Mouse (Mus musculus) kidney, embryonic 14.5 days (tissue): ENCODE data around the gene Ube2k. TPM values are rescaled to one million over a fixed set of nuclear protein-coding genes. Genes with fewer than 3 reads are reported as not detected.

ENCODE experiments used
- ATAC-seq: fragments of 200-750 bp; cut with Nextera tagmentation; 2 replicates; pipeline ENCODE4 v1.8.0; 2017; ENCODE audit warnings: moderate number of reproducible peaks, mild to moderate bottlenecking, moderate TSS enrichment, moderate library complexity; ENCODE audit not compliant: low FRiP score, low TSS enrichment
- H3K27ac ChIP-seq: fragments of 300-500 bp; sonication (generic); 2 replicates; pipeline ENCODE4 v1.5.1; 2014; ENCODE audit warnings: low read depth, mild to moderate bottlenecking, low read length, moderate library complexity, mixed read lengths
- H3K27me3 ChIP-seq: fragments of 300-500 bp; sonication (generic); 2 replicates; pipeline ENCODE4 v1.6.1; 2014; ENCODE audit warnings: mild to moderate bottlenecking, low read length; ENCODE audit not compliant: control insufficient read depth, insufficient read depth
- H3K36me3 ChIP-seq: fragments of 300-500 bp; sonication (generic); 2 replicates; pipeline ENCODE4 v1.6.1; 2014; ENCODE audit warnings: low read length, mixed read lengths; ENCODE audit not compliant: control insufficient read depth, insufficient read depth
- H3K4me1 ChIP-seq: fragments of 300-500 bp; sonication (generic); 2 replicates; pipeline ENCODE4 v1.6.1; 2014; ENCODE audit warnings: low read length, mixed read lengths; ENCODE audit not compliant: control insufficient read depth, insufficient read depth
- H3K4me2 ChIP-seq: fragments of 300-500 bp; sonication (generic); replicated peaks from 2 replicates; pipeline ENCODE4 v1.6.1; 2014; ENCODE audit warnings: low read depth, mild to moderate bottlenecking, low read length
- H3K4me3 ChIP-seq: fragments of 300-500 bp; sonication (generic); 2 replicates; pipeline ENCODE4 v1.5.1; 2014; ENCODE audit warnings: mild to moderate bottlenecking, low read length
- H3K9ac ChIP-seq: fragments of 300-500 bp; sonication (generic); 2 replicates; pipeline ENCODE4 v1.6.1; 2014; ENCODE audit warnings: low read depth, mild to moderate bottlenecking, low read length, moderate library complexity
- H3K9me3 ChIP-seq: fragments of 300-500 bp; sonication (generic); 2 replicates; pipeline ENCODE4 v1.6.1; 2016; ENCODE audit warnings: low read length; ENCODE audit not compliant: control insufficient read depth
- WGBS: fragments of 180-500 bp; shearing (Covaris S2); extraction: QIAGEN DNeasy Blood & Tissue Kit; methylation state at CpG from one replicate; pipeline ENCODE4 v1.1.7; 2014; 5-methylcytosine and 5-hydroxymethylcytosine counted together
- polyA plus RNA-seq: library from polyadenylated mRNA; unstranded; fragments of >200 nt; fragmentation: Nextera tagmentation; extraction: Ambion mirVana; gene quantifications from 2 replicates; pipeline ENCODE4 v1.2.1, GENCODE M21; 2014

The Ube2k gene
- polyA plus RNA-seq, 1 experiment from 2014 or later = 154 TPM

DNA sequence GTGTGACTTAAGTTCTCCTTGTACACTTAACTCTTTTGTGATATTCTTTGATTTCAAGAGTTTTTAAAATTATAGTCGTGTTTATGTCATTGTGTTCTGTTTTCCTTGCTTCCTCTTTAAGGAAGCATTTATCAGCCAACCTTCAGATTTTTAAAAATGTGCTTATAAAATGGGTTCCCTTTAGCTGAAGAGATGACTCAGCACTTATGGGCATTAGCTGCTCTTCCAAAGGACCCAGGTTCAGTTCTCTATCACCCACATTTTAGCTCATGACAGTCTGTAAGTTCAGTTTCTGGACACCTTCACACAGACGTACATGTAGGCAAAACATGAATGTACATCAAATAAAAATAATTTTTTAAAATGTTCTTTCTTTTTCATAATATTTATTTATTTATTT is 55.4 kb downstream of the Ube2k start:
- Histone ChIP-seq H3K9ac (no peak overlapping the region), H3K27ac (no peak overlapping the region), H3K9me3 (no peaks in the 10 kb centered on the region), H3K4me3 (no peak overlapping the region), H3K36me3 (peaks cover 35% of the 10 kb centered on the region), H3K4me1 (no peaks in the 10 kb centered on the region), H3K4me2 (no peak overlapping the region), H3K27me3 (no peaks in the 10 kb centered on the region)
- ATAC-seq = no peak
- 90% methylated on average over 2 of the region's 2 CpGs for WGBS

DNA sequence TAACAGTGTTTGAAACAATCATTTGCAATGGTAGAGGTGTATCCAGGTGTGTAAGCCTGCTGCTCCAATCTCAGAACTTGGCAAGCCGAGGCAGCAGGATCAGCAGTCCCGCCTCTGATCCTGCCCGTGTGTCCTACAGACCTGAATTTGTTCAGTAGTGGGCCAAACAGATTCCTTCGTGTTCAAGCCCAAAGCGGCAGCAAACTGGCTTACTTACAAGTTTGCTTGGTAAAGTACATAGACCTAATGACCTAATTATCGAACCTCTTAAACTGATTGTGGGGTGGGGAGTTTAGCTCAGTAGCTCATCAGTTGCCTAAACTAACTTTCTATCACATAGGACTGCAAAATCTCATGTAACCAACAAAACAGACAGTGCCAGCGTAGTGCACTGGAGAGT is 62.6 kb downstream of the Ube2k start:
- Histone ChIP-seq H3K4me2 (no peak overlapping the region), H3K4me1 (no peaks in the 10 kb centered on the region), H3K27ac (no peak overlapping the region), H3K27me3 (no peaks in the 10 kb centered on the region), H3K36me3 (peaks cover 31% of the 10 kb centered on the region), H3K9ac (no peak overlapping the region), H3K4me3 (no peak overlapping the region), H3K9me3 (no peaks in the 10 kb centered on the region)
- 94% methylated on average over 7 of the region's 7 CpGs for WGBS
- ATAC-seq = no peak

DNA sequence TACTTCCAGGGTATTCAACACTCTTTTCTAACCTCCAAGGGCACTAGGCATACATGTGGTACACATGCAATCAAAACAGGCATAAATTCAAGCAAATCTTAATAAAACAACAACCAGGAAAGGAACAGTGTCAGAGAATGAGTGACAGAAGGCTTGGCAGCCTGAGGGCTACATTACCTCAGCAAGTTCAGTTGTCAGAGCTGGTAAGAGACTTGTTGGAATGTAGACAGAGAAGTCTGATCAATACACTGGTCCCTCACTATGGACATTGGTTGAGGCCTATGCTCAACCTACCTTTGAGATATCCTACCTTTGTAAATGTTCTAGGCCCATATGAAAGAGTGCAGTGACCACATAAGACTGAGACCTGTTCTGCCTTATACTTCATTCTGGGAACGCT is 69.8 kb downstream of the Ube2k start:
- Histone ChIP-seq H3K4me2 (no peak overlapping the region), H3K9me3 (no peaks in the 10 kb centered on the region), H3K9ac (no peak overlapping the region), H3K36me3 (peaks cover 27% of the 10 kb centered on the region), H3K27ac (no peak overlapping the region), H3K27me3 (no peaks in the 10 kb centered on the region), H3K4me3 (no peak overlapping the region), H3K4me1 (no peaks in the 10 kb centered on the region)
- no peak for ATAC-seq
- 97% methylated on average over 1 of the region's 1 CpGs for WGBS

DNA sequence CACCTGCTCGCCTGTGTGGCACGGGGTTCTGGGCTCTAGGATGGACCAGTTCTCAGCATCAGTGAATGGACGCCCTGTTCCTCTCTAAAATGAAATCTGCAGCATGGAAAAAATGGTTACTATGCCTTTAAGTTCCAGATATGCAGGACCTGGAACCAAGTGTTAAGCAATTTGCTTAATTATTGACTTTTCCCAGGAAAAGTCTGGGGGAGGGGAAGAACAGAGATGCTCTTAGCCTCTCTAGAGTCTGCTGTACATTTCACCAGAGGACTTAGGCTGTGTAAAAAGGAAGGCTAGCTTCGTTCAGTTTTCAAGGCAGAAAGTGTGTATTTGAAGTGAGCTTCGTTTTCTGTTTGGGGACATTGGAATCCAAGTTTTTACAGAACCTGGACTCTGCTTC is 72.7 kb downstream of the Ube2k start:
- no peaks in the 10 kb centered on the region for H3K27me3 ChIP-seq
- no peak overlapping the region for H3K4me3 ChIP-seq
- no peak overlapping the region for H3K4me2 ChIP-seq
- peaks cover 37% of the 10 kb centered on the region for H3K36me3 ChIP-seq
- ATAC-seq = no peak
- H3K9me3 ChIP-seq = no peaks in the 10 kb centered on the region
- H3K27ac ChIP-seq = no peak overlapping the region
- no peak overlapping the region for H3K9ac ChIP-seq
- 82% methylated on average over 5 of the region's 5 CpGs for WGBS
- H3K4me1 ChIP-seq = no peaks in the 10 kb centered on the region

DNA sequence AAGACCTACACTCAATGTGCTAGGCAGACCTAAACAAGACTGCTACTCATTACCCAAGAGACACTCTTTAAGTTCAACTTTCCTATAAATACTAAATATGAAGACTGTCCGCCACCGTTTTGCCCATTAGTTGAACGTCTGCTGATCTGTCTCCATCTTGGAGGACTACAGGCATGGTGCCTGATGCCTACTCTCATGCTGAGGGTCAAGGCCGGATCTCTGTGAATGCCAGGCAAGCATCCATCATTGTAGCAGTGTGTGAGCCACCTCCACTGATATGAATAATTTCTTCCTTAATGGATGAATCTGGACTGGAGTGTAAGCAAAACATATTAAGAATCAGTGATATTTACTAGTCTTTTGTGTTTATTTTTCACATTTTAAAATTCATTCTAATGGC is 73.5 kb downstream of the Ube2k start:
- Histone ChIP-seq H3K4me1 (no peaks in the 10 kb centered on the region), H3K4me3 (no peak overlapping the region), H3K36me3 (peaks cover 44% of the 10 kb centered on the region), H3K9me3 (no peaks in the 10 kb centered on the region), H3K9ac (no peak overlapping the region), H3K4me2 (no peak overlapping the region), H3K27me3 (no peaks in the 10 kb centered on the region), H3K27ac (no peak overlapping the region)
- 85% methylated on average over 4 of the region's 4 CpGs for WGBS
- no peak for ATAC-seq

DNA sequence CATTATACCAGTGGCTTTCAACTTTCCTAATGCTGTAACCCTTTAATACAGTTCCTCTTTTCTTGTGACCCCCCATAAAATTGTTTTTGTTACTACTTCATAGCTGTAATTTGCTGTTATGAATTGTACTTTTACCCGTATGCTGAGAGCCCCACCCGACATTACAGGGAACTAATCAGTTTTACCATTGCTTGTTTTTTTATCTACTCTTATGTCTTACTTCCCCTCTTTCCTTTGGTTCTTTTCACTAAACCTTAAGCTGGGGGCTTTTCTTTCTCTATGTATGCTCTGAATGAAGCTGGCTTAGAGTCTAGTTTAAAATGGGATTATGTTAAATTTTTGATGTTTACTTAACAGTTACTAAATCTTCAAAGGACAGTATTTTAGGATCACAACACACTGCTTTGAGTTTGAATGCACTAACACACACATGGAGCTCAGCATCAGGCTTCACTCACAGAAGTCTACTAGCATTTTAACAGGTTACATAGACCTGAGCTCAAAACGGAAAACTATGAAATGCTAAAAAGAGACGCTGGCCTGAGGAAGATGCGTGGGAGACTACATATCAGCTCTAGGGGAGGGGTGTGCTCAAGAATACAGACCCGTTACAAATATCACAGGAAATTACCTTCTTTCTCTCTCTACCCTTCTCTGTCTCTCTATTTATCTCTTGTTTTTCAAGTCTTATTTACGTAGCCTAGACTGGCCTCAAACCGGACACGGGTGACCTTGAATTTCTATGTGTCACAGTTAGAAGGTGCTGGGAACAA is 76.3 kb downstream of the Ube2k start:
- no peak overlapping the region for H3K9ac ChIP-seq
- 85% methylated on average over 9 of the region's 9 CpGs for WGBS
- H3K27ac ChIP-seq = no peak overlapping the region
- no peak for ATAC-seq
- H3K27me3 ChIP-seq = no peaks in the 10 kb centered on the region
- H3K9me3 ChIP-seq = no peaks in the 10 kb centered on the region
- H3K4me3 ChIP-seq = no peak overlapping the region
- no peaks in the 10 kb centered on the region for H3K4me1 ChIP-seq
- H3K36me3 ChIP-seq = peaks cover 63% of the 10 kb centered on the region
- H3K4me2 ChIP-seq = no peak overlapping the region

DNA sequence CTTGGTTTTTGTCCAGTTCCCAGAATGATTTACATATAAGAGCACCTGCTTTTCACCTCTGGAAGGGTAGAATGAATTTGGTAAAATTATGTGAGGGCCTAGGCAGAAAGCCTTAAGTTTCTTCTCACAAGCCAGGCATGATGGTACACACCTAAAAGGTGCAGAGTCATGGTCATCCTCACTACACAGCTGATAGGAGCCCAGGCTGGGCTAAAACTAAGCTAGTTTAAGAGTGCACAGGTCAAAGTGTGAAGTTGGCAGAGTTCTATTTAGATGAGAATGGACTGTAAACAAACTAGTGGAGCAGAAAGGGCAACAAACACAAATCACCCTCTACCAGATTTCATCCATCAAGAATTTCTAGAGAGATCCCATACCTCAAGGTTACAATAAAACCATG is 87.3 kb downstream of the Ube2k start:
- no peaks in the 10 kb centered on the region for H3K27me3 ChIP-seq

DNA sequence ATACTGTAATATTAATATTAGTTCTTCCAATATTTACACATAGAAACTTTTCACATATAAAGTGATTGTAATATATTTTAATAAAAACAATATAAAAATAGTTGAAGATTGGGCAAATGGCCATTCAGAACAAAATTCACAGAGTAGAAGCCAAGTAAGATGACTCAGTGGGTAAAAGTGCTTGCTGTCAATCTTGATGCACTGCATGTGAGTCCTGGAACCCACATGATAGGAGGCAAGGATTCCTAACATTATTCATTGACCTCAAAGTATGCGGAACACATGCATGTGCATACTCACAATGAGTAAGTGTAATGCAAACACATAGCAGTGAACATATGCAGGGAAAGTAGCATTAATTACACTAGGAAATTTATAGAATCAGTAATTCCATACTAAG is 101.9 kb downstream of the Ube2k start:
- Histone ChIP-seq H3K27ac (no peak overlapping the region), H3K4me2 (no peak overlapping the region), H3K9ac (no peak overlapping the region), H3K36me3 (peaks cover 87% of the 10 kb centered on the region), H3K27me3 (no peaks in the 10 kb centered on the region), H3K9me3 (no peaks in the 10 kb centered on the region), H3K4me3 (no peak overlapping the region), H3K4me1 (no peaks in the 10 kb centered on the region)
- ATAC-seq = no peak
- WGBS = 93% methylated on average over 1 of the region's 1 CpGs

More for the DNA sequence above, 87.3 kb downstream of the Ube2k start:
- Histone ChIP-seq H3K4me2 (no peak overlapping the region), H3K36me3 (peaks cover 69% of the 10 kb centered on the region), H3K4me1 (no peaks in the 10 kb centered on the region), H3K9me3 (no peaks in the 10 kb centered on the region), H3K27ac (no peak overlapping the region), H3K9ac (no peak overlapping the region), H3K4me3 (no peak overlapping the region)
- ATAC-seq = no peak
